Mouse (Mus musculus) ES-Bruce4 (cell line): ENCODE measurements at regions not wholly inside any gene's neighbourhood (a gene's known extent, or its start where the extent isn't known, plus 50 kb on each side); places are given as distances from the start of the nearest gene placed in this dataset.

ENCODE experiments used
- H3K27ac ChIP-seq: 2 replicates; pipeline ENCODE4 v1.5.1; 2012; ENCODE audit warnings: low read length, inconsistent platforms; ENCODE audit not compliant: insufficient read depth
- H3K27me3 ChIP-seq: 2 replicates; pipeline ENCODE4 v1.6.1; 2012; ENCODE audit warnings: mild to moderate bottlenecking, low read length, inconsistent platforms; ENCODE audit not compliant: control insufficient read depth, poor library complexity, insufficient read depth, severe bottlenecking
- H3K36me3 ChIP-seq: 2 replicates; pipeline ENCODE4 v1.6.1; 2012; ENCODE audit warnings: inconsistent platforms, mild to moderate bottlenecking, low read length, moderate library complexity; ENCODE audit not compliant: control insufficient read depth, poor library complexity, insufficient read depth, severe bottlenecking
- H3K4me1 ChIP-seq: one replicate; pipeline ENCODE4 v1.8.1; 2011; ENCODE audit warnings: low read length; ENCODE audit not compliant: control insufficient read depth, insufficient read depth
- H3K4me3 ChIP-seq: 2 replicates; pipeline ENCODE4 v1.5.1; 2011; ENCODE audit warnings: low read depth, mild to moderate bottlenecking, low read length
- H3K9ac ChIP-seq: 2 replicates; pipeline ENCODE4 v1.6.1; 2012; ENCODE audit warnings: low read depth, mild to moderate bottlenecking, inconsistent platforms; ENCODE audit not compliant: poor library complexity, severe bottlenecking
- H3K9me3 ChIP-seq: replicated peaks from 2 replicates; pipeline ENCODE4 v1.6.1; 2012; ENCODE audit warnings: mild to moderate bottlenecking, low read length, inconsistent platforms; ENCODE audit not compliant: control insufficient read depth, poor library complexity, insufficient read depth, severe bottlenecking
- CTCF ChIP-seq: IDR thresholded peaks from one replicate; pipeline ENCODE4 v1.8.1; 2011; ENCODE audit warnings: low read depth, low read length
- EP300 ChIP-seq: IDR thresholded peaks from 2 replicates; pipeline ENCODE4 v1.6.1; 2011; ENCODE audit warnings: low read depth, low read length; ENCODE audit not compliant: insufficient read depth
- POLR2A ChIP-seq: IDR thresholded peaks from one replicate; pipeline ENCODE4 v1.8.1; 2011; ENCODE audit warnings: low read length; ENCODE audit not compliant: insufficient read depth

DNA sequence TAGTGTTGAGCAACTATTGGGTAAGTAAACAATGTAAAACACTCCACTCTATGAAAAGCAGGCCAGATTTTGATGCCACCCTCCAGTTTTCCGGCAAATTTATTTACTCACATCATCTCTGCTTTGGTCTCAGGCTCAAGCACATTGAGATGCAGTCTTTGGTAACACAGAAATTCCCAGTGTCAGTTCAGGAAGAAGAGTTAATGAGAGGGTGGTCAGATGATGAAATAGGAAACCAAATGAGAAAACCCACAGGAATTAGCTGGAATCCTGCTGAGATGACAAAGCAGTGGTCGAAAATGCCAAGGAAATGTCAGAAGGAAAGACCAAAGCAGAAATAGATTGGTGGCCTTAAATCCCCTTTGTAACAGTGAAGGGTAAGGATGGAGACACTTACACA lies 525.7 kb downstream of the Meis1 start:
- no peaks in the 10 kb centered on the region; the same call in 1 of the 2 replicates for H3K9me3 ChIP-seq
- peaks cover 1% of the 10 kb centered on the region for H3K4me1 ChIP-seq
- no peaks in the 10 kb centered on the region for H3K36me3 ChIP-seq
- H3K4me3 ChIP-seq = no peak overlapping the region
- no peak for TF ChIP-seq CTCF
- TF ChIP-seq EP300 = no peak
- TF ChIP-seq POLR2A = no peak
- peak overlapping the region; percentile 44; the same call in 1 of the 2 replicates for H3K27ac ChIP-seq
- no peaks in the 10 kb centered on the region for H3K27me3 ChIP-seq
- no peak overlapping the region for H3K9ac ChIP-seq

DNA sequence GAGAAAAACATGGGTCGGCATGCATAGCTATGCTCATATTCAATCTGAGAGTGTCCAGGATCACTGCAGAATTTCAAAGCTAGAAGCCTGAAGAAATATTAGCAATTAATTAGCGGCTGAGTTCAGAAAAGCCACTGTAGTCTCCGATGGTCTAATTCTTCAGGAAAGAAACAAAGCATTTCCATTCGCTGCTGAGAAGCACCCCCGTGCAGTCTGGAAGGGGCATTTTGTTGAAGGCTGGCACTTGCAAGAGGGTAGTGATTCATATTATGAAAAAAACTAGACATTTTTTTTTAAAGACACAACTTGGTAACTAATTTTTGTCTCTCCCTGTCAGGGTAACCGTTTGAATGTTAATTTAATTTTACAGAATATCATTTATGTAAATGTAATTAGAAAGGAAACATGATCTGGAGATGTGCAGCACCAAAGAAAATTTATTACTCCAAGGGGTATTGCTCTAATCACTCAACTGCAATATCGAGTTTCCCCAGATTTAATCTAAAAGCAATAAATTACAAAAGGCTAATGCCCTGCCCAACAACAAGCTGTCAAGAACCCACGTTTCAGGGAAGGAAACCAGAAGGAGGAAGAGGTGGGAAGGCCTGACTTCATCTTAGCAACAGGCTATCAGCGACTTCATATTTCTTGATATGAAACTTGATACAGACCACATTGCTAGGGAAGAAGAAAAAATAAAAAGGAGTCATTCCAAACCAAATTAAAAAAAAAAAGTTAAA lies 529.1 kb downstream of the Meis1 start:
- no peak overlapping the region for H3K27ac ChIP-seq
- H3K27me3 ChIP-seq = no peaks in the 10 kb centered on the region
- H3K36me3 ChIP-seq = no peaks in the 10 kb centered on the region
- no peak overlapping the region for H3K9ac ChIP-seq
- H3K4me3 ChIP-seq = no peak overlapping the region
- TF ChIP-seq EP300 (no peak), POLR2A (no peak), CTCF (no peak)
- H3K4me1 ChIP-seq = peaks cover 1% of the 10 kb centered on the region
- no peaks in the 10 kb centered on the region for H3K9me3 ChIP-seq

DNA sequence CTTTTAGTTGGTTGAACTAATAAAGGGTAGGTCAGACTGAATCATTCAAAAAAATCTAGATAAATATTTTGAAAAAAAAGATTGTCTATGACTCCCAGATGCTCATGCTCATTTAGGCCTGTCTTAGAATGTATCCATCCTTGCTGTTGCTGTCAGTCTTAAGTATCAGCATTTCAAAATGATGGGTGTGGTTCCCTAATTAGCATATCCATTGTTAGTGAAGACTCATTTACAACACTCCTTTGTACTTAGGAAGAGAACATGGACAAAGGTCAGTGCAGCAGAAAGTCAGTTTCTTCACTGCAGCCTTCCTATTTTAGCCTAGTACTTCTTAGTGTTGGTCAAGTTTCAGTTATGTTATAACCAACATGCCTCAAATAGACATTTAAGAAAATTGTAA lies 525.2 kb upstream of the Etaa1 start:
- Histone ChIP-seq H3K4me1 (peaks cover 2% of the 10 kb centered on the region), H3K9ac (no peak overlapping the region), H3K36me3 (no peaks in the 10 kb centered on the region), H3K27me3 (no peaks in the 10 kb centered on the region), H3K9me3 (no peaks in the 10 kb centered on the region), H3K4me3 (no peak overlapping the region), H3K27ac (no peak overlapping the region)
- TF ChIP-seq POLR2A (no peak), EP300 (no peak), CTCF (no peak)

DNA sequence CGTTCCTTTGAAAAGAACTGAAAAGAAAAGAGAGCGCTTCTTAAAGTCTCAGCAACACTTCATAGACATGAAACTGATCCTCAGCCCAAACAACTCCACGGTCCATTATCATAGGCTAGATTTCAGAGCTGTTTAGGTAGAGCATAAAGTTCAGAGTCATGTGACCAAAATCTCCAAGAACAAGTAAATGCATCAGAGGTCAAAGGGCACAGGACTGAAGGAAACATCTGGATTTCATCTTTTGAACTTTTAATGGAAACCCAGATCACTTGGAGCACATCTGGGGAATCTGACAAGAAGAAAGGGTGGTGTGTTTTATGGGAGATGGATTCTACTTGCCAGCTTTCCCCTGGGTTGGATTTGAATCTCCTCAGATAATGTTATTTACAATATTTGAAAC lies 497.6 kb upstream of the Etaa1 start:
- Histone ChIP-seq H3K4me3 (no peak overlapping the region), H3K9ac (no peak overlapping the region), H3K9me3 (no peaks in the 10 kb centered on the region), H3K27me3 (no peaks in the 10 kb centered on the region), H3K4me1 (no peaks in the 10 kb centered on the region), H3K27ac (no peak overlapping the region), H3K36me3 (no peaks in the 10 kb centered on the region)
- no peak for TF ChIP-seq POLR2A
- no peak for TF ChIP-seq EP300
- no peak for TF ChIP-seq CTCF

GRCm38 (mm10) chr11:18448879-18449278 lies 495.2 kb upstream of the Etaa1 start:
- no peaks in the 10 kb centered on the region for H3K27me3 ChIP-seq
- H3K9ac ChIP-seq = no peak overlapping the region
- no peaks in the 10 kb centered on the region for H3K9me3 ChIP-seq
- H3K36me3 ChIP-seq = no peaks in the 10 kb centered on the region
- no peak overlapping the region for H3K27ac ChIP-seq
- H3K4me3 ChIP-seq = no peak overlapping the region
- no peaks in the 10 kb centered on the region for H3K4me1 ChIP-seq
- TF ChIP-seq EP300 = no peak
- TF ChIP-seq CTCF = no peak
- no peak for TF ChIP-seq POLR2A

DNA sequence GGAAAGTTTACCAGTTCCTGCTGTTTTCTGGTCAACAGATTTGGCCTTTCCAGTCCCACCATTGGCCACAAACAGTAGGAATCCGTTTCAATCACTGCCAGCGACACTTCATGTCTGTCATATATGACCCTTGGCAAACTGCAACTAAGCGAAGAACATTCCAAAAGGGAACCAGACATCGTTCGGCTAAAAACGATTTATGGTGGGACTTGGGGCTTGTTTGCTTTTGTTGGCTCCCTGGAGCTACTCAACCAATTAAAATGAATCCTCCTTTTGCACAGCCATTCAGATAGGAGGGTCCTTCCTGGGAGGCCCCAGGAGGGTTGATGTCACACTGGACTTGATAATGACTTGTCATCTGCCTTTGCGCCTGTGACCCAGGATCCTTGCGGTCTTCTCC lies 490.9 kb upstream of the Etaa1 start:
- H3K4me3 ChIP-seq = no peak overlapping the region
- TF ChIP-seq POLR2A = no peak
- no peak for TF ChIP-seq CTCF
- TF ChIP-seq EP300 = no peak
- no peaks in the 10 kb centered on the region for H3K27me3 ChIP-seq
- H3K4me1 ChIP-seq = no peaks in the 10 kb centered on the region
- H3K9ac ChIP-seq = no peak overlapping the region
- H3K9me3 ChIP-seq = no peaks in the 10 kb centered on the region
- no peak overlapping the region for H3K27ac ChIP-seq
- no peaks in the 10 kb centered on the region for H3K36me3 ChIP-seq
